Mouse (Mus musculus) stomach, postnatal 0 days (tissue): ENCODE measurements around the gene Irs3.

Experiments
- CTCF ChIP-seq: IDR thresholded peaks from 2 replicates; pipeline ENCODE4 v1.5.1; 2016; ENCODE audit warnings: antibody characterized with exemption, low read depth, mild to moderate bottlenecking, moderate library complexity
- EP300 ChIP-seq: optimal IDR thresholded peaks from 2 replicates; pipeline ENCODE3; 2016; ENCODE audit warnings: antibody characterized with exemption

GRCm38 (mm10) chr5:137609292-137609691 is 36.2 kb downstream of the Irs3 start:
- TF ChIP-seq CTCF (no peak), EP300 (no peak)
